Mouse (Mus musculus) cerebellum, adult 11-12 months (tissue): ENCODE results near the gene 9530068E07Rik.
A peak's percentile ranks its signal among the peaks of the same experiment; 100 is the strongest.

ENCODE experiments used
- DNase-seq: peaks from one replicate; pipeline ENCODE4 v3.0.0; 2022

9530068E07Rik gene

DNA sequence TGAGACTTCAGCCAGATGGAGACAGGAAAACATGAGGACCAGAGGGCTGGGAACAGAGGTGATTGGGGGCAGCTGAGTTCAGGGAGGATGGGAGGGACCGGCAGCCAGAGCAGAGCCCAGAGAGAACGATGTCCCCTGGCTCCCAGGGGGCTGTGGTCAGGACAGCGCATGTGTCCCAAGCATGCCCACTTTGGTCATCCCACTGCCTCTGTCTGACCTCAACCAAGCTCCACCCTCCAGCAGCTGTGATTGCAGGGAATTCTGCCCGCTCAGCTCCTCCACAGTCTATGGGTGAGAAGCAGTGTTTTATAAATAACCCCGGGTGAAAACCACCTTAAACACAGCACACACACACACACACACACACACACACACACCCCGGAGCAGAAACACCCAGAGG lies 33.2 kb downstream of the 9530068E07Rik start:
- no peak for DNase-seq

DNA sequence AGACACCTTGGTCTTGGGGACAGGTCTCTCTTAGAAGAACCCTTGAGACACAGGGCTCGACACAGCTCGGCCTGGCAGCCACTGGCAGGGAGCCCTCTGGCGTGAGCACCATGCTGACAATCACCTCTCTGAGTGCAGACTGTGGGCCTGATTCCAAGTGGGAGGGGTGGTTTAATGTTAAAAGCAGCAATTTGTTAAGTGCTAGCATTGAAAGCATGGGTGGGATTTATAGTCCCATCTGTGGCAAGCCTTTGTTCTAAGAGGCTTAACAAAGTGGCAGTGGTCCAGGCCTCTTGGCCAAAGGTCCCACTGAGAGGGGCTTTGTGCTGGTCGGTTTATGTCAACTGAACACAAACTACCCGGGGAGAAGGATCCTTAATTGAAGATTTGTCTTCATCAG lies 35.4 kb downstream of the 9530068E07Rik start:
- no peak for DNase-seq

DNA sequence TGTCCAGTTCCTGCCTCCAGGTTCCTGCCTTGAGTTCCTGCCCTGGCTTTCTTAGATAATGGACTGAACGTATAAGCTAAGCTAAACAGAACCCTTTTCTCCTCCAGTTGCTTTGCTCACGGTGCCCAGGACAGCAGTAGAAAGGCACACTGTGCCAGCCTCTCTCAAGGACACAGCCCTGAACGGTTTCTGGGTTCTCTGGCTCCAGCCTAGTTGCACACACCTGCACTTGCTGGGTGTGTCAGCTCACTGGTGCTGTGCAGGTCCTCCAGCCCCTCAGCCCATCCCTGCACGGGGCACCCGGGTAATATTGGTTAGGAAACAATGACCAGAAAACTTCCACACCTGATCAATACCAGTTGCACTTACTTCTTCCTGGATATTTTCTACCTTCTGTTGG lies 35.9 kb downstream of the 9530068E07Rik start:
- no peak for DNase-seq

DNA sequence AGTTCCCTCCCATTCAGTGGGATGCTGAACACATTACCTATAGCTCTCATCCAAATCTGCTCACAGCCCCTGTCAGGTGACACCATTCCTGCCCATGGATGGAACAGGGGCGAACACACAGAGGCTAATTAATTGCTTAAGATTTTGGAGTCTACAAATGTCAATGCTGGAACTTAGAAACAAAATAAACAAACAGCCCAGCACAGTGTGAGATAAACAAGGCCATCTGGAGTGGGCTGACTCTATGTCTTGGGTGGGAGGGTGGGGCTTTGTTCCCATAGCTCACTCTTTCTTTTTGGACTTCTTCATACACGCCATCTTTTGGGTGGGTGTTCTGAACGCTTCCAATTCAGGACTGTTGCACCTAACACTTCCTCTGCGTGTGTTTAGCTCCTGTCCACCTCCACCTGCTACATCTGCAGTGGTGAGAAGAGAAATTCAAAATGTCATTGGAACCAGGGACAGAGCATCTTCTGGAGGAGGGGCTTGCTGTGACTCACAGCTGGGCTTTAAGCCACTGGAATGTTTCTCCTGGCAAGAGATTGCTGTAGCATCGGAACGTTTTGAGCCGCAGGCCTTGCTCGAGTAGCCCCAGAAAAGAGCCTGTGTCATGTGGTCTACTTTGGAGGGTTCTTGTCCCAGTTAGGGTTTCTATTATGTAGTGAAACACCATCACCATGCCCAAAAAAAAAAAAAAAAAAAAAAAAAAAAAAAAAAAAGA lies 37.0 kb downstream of the 9530068E07Rik start:
- no peak for DNase-seq

DNA sequence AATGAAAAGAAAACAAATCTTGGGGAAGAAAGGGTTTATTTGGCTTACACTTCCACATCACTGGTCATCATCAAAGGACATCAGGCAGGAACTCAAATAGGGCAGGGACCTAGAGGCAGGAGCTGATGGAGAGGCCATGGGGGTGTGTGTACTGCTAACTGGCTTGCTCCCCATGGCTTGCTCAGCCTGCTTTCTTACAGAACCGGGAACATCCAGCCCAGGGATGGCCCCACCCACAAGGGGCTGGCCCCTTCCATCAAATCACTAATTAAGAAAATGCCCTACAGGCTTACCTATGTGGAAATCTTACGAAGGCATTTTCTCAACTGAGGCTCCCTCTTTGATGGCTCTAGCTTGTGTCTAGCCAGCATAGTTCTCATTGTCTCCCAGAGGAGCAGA lies 37.6 kb downstream of the 9530068E07Rik start:
- DNase-seq, result no peak

DNA sequence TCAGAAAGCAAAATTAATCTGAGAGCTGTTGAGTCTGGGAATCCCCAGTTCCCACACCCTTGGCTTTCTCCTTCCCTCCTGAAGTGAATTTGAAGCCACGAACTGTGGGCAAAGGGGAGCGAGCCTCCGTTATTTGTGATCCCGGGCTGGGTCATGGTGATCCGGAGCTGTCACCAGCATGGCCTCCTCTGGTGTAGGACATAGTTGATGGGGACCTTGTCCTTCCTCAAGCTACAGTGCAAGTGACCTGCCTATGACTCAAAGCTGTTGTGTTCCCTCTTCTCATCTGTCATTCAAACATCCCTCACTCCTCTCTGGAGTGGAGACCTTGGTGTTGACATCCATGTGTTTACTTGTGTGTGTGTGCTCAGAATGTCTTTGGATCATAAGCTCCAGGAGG lies 39.2 kb downstream of the 9530068E07Rik start:
- DNase-seq, result no peak

DNA sequence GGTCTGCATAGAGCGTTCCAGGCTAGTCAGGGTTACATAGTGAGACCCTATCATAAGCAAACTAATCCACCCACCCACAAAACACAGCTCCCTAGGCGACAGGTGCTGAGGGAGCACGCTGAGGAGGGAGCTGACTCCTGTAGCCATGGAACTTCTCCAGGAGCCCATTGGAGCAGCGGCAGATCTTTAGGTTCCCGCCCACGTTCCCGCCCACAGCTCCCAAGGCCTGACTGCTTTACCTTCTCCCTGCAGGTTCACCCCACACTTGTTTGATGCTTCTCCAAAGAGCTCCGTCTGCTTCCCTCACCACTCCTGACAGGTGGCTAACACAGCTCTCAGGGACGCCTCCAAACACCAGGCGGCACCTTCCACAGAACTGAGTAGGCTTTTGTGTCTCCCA lies 40.9 kb downstream of the 9530068E07Rik start:
- no peak for DNase-seq

DNA sequence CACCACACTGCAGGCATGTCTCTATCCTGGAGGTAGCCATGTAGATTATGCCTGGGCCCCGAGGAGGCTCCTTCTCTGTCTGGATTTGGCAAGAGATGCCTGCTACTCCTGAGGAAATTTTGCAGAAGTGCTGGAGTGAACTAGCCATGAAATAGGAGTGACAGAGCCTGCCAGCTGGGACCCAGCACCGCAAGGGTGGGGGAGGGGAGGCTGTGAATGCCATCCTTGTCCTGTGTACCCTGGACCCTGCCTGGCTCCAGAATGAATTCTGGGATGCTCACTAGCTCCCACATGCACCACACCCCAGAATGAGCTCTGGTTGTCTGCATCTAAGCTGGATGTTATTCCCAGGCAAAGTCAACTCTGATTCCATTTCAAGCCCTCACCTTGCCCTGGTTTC lies 44.9 kb downstream of the 9530068E07Rik start:
- no peak for DNase-seq

DNA sequence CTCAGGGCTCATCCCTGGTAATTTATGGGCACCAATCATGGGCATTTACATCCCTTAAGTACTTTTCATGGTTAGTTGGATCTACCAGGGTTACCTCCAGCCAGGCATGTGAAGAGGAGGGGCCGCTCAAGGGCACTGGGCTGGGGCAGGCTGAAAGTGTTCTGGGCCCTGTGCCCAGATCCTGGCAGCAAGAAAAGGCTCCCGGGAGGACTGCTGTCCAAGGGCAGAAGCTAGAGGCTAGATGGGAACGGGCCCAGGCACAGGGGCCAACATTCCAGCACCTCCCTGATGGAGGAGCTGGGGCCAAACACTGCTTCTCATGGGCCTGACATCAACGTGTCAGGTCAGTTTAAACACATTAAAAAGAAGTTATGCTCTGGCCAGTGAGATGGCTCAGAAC lies 51.0 kb downstream of the 9530068E07Rik start:
- peak; percentile 28 for DNase-seq

DNA sequence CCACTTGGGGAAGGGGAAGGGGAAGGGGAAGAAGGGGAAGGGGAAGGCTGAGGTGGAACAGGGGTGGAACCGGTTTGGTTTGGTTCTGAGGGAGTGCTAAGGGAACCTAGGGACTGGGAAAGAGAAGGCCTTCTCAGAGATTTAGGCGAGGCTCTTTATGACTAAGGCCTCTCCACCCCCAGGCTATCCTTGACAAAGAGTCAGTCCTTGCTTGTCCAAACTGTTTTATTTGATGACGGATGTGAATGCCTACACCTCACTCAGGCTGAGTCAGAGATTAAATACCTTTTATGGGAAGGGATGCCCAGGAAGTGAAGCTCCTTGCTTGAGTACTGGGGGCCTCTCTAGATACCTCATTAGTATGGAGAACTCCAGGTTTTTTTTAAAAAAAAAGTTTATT lies 52.8 kb downstream of the 9530068E07Rik start:
- DNase-seq, result no peak

DNA sequence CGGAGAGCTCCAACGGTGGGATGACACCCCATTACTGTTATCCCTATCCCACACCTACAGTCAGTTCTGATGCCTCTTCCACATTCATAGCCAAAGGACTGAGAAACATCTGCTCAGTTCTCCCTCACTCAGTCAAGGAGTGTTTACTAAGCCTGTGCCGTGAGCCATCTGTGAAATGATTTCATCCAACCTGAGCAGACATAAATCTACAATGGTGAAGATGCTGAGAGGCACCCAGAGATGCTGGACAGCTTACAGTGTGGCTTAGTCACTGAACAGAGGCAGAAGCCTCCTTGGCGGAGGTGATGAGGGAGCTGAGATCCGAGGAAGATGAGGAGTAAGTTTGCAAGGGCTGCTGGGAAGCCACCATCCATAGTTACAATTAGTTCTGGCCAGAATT lies 62.1 kb downstream of the 9530068E07Rik start:
- DNase-seq, result no peak
